Mouse (Mus musculus): ENCODE results near the gene Kmt5b. TPM values are rescaled to one million over a fixed set of nuclear protein-coding genes. Genes with fewer than 3 reads are reported as not detected.
A peak's percentile ranks its signal among the peaks of the same experiment; 100 is the strongest.

The Kmt5b gene
- polyA plus RNA-seq, 1 experiment from 2014 or later = 44.9 TPM

GRCm38 (mm10) chr19:3846676-3847604 lies 79.7 kb downstream of the Kmt5b start:
- 87% methylated on average over 10 of the region's 10 CpGs for WGBS
- no peak for ATAC-seq (ENCODE audit: low FRiP score, low read depth)

GRCm38 (mm10) chr19:3847711-3848110 lies 80.5 kb downstream of the Kmt5b start:
- Histone ChIP-seq H3K4me3 (no peak overlapping the region), H3K4me2 (no peak overlapping the region), H3K4me1 (replicated peaks) (peaks cover 8% of the 10 kb centered on the region), H3K9me3 (no peaks in the 10 kb centered on the region), H3K27ac (replicated peaks) (no peak overlapping the region), H3K9ac (no peak overlapping the region), H3K36me3 (no peaks in the 10 kb centered on the region), H3K27me3 (no peaks in the 10 kb centered on the region)
- ATAC-seq (ENCODE audit: low FRiP score, low read depth) = no peak
- 86% methylated on average over 5 of the region's 5 CpGs for WGBS

More at GRCm38 (mm10) chr19:3846676-3847604, 79.7 kb downstream of the Kmt5b start:
- Histone ChIP-seq H3K27me3 (no peaks in the 10 kb centered on the region), H3K36me3 (no peaks in the 10 kb centered on the region), H3K9me3 (no peaks in the 10 kb centered on the region), H3K9ac (no peak overlapping the region), H3K4me3 (no peak overlapping the region), H3K4me1 (replicated peaks) (peaks cover 8% of the 10 kb centered on the region), H3K27ac (replicated peaks) (no peak overlapping the region), H3K4me2 (no peak overlapping the region)

- Histone ChIP-seq H3K27me3 (no peaks in the 10 kb centered on the region), H3K9ac (no peak overlapping the region)
- no peak for ATAC-seq (ENCODE audit: low FRiP score, low read depth)
Measured at GRCm38 (mm10) chr19:3848207-3848808, 81.1 kb downstream of the Kmt5b start.

GRCm38 (mm10) chr19:3849251-3849650 lies 82.0 kb downstream of the Kmt5b start:
- 94% methylated on average over 2 of the region's 2 CpGs for WGBS
- peaks cover 22% of the 10 kb centered on the region for H3K4me1 ChIP-seq (replicated peaks)

More at GRCm38 (mm10) chr19:3848207-3848808, 81.1 kb downstream of the Kmt5b start:
- 87% methylated on average over 7 of the region's 7 CpGs for WGBS
- H3K4me3 ChIP-seq = no peak overlapping the region
- H3K4me2 ChIP-seq = no peak overlapping the region
- no peak overlapping the region for H3K27ac ChIP-seq (replicated peaks)
- H3K36me3 ChIP-seq = no peaks in the 10 kb centered on the region
- H3K4me1 ChIP-seq (replicated peaks) = peaks cover 13% of the 10 kb centered on the region
- H3K9me3 ChIP-seq = no peaks in the 10 kb centered on the region

GRCm38 (mm10) chr19:3850076-3850475 lies 82.9 kb downstream of the Kmt5b start:
- H3K36me3 ChIP-seq = no peaks in the 10 kb centered on the region
- H3K27ac ChIP-seq (replicated peaks) = no peak overlapping the region
- H3K4me3 ChIP-seq = no peak overlapping the region
- no peak overlapping the region for H3K9ac ChIP-seq
- H3K4me1 ChIP-seq (replicated peaks) = peaks cover 28% of the 10 kb centered on the region
- no peaks in the 10 kb centered on the region for H3K9me3 ChIP-seq
- no peak for ATAC-seq (ENCODE audit: low FRiP score, low read depth)
- no peaks in the 10 kb centered on the region for H3K27me3 ChIP-seq
- 66% methylated on average over 5 of the region's 5 CpGs for WGBS
- no peak overlapping the region for H3K4me2 ChIP-seq

More at GRCm38 (mm10) chr19:3849251-3849650, 82.0 kb downstream of the Kmt5b start:
- Histone ChIP-seq H3K27me3 (no peaks in the 10 kb centered on the region), H3K4me3 (no peak overlapping the region), H3K27ac (replicated peaks) (no peak overlapping the region), H3K9me3 (no peaks in the 10 kb centered on the region), H3K9ac (no peak overlapping the region), H3K4me2 (no peak overlapping the region), H3K36me3 (no peaks in the 10 kb centered on the region)
- no peak for ATAC-seq (ENCODE audit: low FRiP score, low read depth)

- peak overlapping the region; percentile 75 for H3K4me3 ChIP-seq
- 5% methylated on average over 19 of the region's 19 CpGs for WGBS
- H3K9me3 ChIP-seq = no peaks in the 10 kb centered on the region
- H3K4me1 ChIP-seq (replicated peaks) = peaks cover 37% of the 10 kb centered on the region
- ATAC-seq (ENCODE audit: low FRiP score, low read depth) = peak; percentile 5; the same call in 1 of the 2 replicates
- peak overlapping the region; percentile 64 for H3K4me2 ChIP-seq
- H3K27ac ChIP-seq (replicated peaks) = peak overlapping the region; percentile 69
- no peaks in the 10 kb centered on the region for H3K36me3 ChIP-seq
- peak overlapping the region; percentile 32 for H3K9ac ChIP-seq
- H3K27me3 ChIP-seq = no peaks in the 10 kb centered on the region
Measured at GRCm38 (mm10) chr19:3850847-3851469, 83.7 kb downstream of the Kmt5b start.

GRCm38 (mm10) chr19:3851502-3851962 lies 84.3 kb downstream of the Kmt5b start, which contains the start of gene Chka:
TSS of gene Chka (plus strand) at chr19:3851773.
- H3K9me3 ChIP-seq = no peaks in the 10 kb centered on the region
- H3K9ac ChIP-seq = peak within 1 kb of the TSS; percentile 82
- WGBS = under 1% methylated on average over 49 of the region's 54 CpGs
- H3K27me3 ChIP-seq = no peaks in the 10 kb centered on the region
- peak; percentile 99 for ATAC-seq (ENCODE audit: low FRiP score, low read depth)
- peak within 1 kb of the TSS; percentile 64 for H3K4me2 ChIP-seq
- H3K4me1 ChIP-seq (replicated peaks) = peaks cover 42% of the 10 kb centered on the region
- peak within 1 kb of the TSS; percentile 98 for H3K27ac ChIP-seq (replicated peaks)
- no peaks in the 10 kb centered on the region for H3K36me3 ChIP-seq
- H3K4me3 ChIP-seq = peak within 1 kb of the TSS; percentile 75

- no peak; the same call in 1 of the 2 replicates for ATAC-seq (ENCODE audit: low FRiP score, low read depth)
- Histone ChIP-seq H3K9me3 (no peaks in the 10 kb centered on the region), H3K4me3 (peak overlapping the region; percentile 75), H3K27ac (replicated peaks) (peak overlapping the region; percentile 98), H3K27me3 (no peaks in the 10 kb centered on the region), H3K4me1 (replicated peaks) (peaks cover 45% of the 10 kb centered on the region), H3K9ac (peak overlapping the region; percentile 82), H3K36me3 (no peaks in the 10 kb centered on the region), H3K4me2 (peak overlapping the region; percentile 64)
- WGBS = under 1% methylated on average over 68 of the region's 74 CpGs
Measured at GRCm38 (mm10) chr19:3851979-3852681, 84.9 kb downstream of the Kmt5b start.

GRCm38 (mm10) chr19:3853121-3853520 lies 85.9 kb downstream of the Kmt5b start:
- no peaks in the 10 kb centered on the region for H3K27me3 ChIP-seq
- no peaks in the 10 kb centered on the region for H3K36me3 ChIP-seq
- H3K4me1 ChIP-seq (replicated peaks) = peaks cover 48% of the 10 kb centered on the region
- H3K9ac ChIP-seq = no peak overlapping the region
- no peaks in the 10 kb centered on the region for H3K9me3 ChIP-seq
- ATAC-seq (ENCODE audit: low FRiP score, low read depth) = no peak
- WGBS = 93% methylated on average over 10 of the region's 10 CpGs
- H3K4me3 ChIP-seq = peak overlapping the region; percentile 75
- H3K27ac ChIP-seq (replicated peaks) = no peak overlapping the region
- peak overlapping the region; percentile 64 for H3K4me2 ChIP-seq

GRCm38 (mm10) chr19:3853891-3854290 lies 86.7 kb downstream of the Kmt5b start:
- Histone ChIP-seq H3K9me3 (no peaks in the 10 kb centered on the region), H3K4me1 (replicated peaks) (peaks cover 48% of the 10 kb centered on the region), H3K4me3 (0 out of 2 replicates have a peak overlapping the region, but pooled peaks have one; percentile 75), H3K4me2 (peak overlapping the region; percentile 64), H3K27me3 (no peaks in the 10 kb centered on the region), H3K36me3 (no peaks in the 10 kb centered on the region), H3K9ac (0 out of 2 replicates have a peak overlapping the region, but pooled peaks have one; percentile 15), H3K27ac (replicated peaks) (no peak overlapping the region)
- 95% methylated on average over 1 of the region's 1 CpGs for WGBS
- no peak for ATAC-seq (ENCODE audit: low FRiP score, low read depth)

GRCm38 (mm10) chr19:3855091-3855490 lies 87.9 kb downstream of the Kmt5b start:
- WGBS = 67% methylated on average over 6 of the region's 6 CpGs
- Histone ChIP-seq H3K4me3 (no peak overlapping the region), H3K27me3 (no peaks in the 10 kb centered on the region), H3K4me1 (replicated peaks) (peaks cover 48% of the 10 kb centered on the region), H3K27ac (replicated peaks) (peak overlapping the region; percentile 20; the same call in 1 of the 2 replicates), H3K36me3 (no peaks in the 10 kb centered on the region), H3K9me3 (no peaks in the 10 kb centered on the region), H3K9ac (no peak overlapping the region), H3K4me2 (peak overlapping the region; percentile 22)
- no peak for ATAC-seq (ENCODE audit: low FRiP score, low read depth)

Data from hindbrain, embryonic 15.5 days (tissue).